Mouse (Mus musculus): ENCODE results near the gene Csrp3.

Gene Csrp3

DNA sequence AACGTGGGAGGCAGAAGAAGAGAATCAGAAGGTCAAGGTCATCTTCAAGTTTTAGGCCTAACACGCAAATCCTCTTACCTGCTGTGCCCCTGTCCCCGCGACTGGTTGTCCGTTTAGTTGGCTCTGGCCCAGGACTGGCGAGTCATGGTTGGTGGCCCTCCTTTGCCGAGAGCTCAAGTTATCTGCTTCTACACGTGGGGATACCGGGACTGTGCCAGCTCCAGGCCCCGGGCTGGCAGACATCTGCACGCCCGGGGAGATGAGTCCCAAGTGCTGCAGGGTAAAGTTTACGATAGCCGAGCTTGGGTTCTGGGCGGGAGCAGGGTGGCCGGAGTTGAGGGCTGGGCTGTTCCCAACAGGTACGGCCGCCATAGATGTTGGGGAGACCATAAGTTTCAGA, 19.7 kb upstream of the Csrp3 start:
- 91% methylated on average over 18 of the region's 18 CpGs for WGBS

DNA sequence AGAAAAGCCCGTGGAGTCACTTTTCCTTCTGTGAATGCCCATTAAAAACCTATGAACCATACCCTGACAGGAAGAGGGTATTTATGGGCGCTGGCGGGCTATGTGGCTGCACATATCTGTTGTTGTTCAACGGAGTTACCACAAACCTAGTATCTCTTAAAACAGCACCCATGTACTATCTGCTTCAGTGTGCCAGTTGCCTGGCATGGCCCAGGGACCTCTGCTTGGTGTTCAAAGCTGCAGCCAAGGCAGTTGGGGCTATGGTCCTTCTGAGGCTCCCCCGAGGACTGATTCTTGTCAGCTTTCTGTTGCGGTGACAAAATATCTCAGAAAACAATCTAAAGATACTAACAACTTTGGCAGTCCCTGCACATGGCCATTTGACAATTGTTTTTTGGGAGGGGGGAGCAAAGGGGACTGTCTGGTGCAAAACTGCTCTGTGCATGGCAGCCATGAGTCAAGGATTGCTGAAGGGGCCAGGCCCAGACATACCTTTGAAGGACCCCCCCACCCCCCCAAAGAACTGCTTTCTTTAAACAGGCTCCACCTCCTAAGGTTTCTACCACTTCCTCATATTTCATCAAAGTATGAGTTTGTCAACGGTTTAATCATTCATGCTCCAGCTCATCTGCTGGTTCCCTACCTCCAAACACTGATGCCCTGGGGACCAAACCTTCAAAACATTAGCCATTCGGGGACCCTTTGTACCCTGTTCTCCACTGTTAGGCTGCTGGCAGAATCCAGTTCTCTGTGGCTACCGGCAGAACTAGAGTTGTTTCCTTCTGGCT, 17.0 kb upstream of the Csrp3 start:
- 93% methylated on average over 9 of the region's 9 CpGs for WGBS

DNA sequence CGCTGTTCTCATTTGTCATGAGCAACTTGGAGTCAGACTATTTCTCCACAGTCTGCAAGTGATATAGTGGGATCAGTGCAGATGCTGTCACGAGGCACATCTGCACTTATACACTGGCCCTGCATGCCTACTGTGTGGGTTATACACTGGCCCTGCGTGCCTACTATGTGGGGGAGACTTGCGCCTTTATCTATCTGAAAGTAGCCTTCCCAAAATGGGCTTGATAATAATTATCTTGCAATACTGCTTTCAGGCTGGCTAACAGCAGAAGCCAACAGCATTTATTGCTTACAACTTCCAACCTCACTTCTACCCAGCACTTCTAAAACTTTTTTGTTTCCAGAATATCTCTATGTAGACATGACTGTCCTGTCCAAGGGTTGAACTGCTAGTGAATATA, 14.0 kb upstream of the Csrp3 start:
- 98% methylated on average over 4 of the region's 4 CpGs for WGBS

DNA sequence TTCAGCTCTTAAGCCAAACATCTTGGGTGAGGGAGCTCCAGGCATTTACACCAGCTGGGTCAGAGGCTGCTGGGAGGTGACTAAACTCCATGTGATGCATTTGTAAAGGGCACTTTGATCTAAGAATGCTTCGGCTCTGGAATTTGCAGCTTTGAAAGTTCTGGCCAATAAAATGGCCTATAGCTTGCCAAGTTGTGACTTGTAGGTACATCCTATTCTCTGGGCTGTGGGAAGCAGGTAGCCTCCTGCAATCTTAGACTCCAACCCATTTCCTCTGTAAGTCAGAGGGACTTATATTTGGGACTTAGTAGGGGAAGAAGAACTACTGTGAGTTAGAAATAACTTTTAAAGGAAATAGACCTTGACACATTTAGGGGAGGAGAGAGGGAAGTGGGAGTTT, 13.1 kb upstream of the Csrp3 start:
- WGBS, result 64% methylated on average over 1 of the region's 1 CpGs

DNA sequence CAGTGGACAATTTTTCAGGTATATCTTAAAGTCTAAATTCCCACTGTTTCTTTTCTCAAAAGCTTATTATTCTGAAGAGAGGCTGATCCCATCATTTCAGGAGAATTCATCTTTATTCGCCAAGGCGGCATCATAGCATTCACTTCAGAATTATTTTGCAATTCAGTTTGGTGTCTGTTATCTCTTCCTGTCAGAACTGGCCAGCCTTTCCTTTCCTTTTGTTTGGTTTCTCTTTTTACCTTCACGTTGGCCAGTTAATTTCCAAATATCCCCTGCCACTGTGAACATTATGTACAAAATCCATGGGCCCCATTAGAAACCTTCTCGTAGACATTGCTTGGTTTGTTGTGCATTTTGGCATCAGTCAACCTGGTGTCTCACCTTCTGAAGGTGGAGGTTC, 11.5 kb upstream of the Csrp3 start:
- WGBS, result 90% methylated on average over 4 of the region's 4 CpGs

DNA sequence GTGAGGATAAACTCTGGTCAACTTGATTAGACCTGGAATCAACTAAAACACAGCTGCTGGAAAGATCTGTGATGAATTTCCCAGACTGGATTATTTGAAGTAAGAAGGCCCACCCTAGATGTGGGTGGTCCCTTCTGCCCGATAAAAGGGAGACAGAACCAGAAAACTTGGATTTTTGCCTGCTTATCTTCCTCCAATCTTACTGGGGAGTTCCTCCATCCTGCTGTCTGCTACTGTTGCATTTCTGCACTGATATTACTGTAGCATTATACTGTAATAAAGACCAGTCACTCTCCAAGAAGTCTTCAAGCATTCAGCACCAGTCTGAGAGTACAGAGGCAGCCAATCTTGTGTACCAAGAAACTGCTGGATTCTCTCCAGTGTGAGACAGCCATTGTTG, 10.4 kb upstream of the Csrp3 start:
- WGBS, result 60% methylated on average over 1 of the region's 1 CpGs

DNA sequence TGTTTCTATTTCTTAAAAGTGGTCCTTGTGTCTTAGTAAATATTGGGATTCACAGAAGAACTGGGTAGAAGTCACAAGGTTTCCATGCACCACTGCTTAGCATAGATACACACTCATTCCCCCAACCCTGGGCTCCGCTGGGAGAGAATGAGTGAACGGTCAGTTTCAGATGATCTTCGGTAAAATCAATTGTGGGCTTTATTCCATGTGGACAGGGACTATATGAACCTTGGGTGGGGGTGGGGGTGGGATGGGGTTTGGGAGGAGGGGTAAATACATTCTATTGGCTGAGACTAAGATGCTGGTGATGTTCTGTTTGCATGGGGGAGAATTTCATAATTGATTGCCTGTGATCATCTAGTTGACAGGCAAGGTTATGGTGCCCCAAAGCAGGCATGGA, 7.6 kb upstream of the Csrp3 start:
- 97% methylated on average over 3 of the region's 3 CpGs for WGBS

DNA sequence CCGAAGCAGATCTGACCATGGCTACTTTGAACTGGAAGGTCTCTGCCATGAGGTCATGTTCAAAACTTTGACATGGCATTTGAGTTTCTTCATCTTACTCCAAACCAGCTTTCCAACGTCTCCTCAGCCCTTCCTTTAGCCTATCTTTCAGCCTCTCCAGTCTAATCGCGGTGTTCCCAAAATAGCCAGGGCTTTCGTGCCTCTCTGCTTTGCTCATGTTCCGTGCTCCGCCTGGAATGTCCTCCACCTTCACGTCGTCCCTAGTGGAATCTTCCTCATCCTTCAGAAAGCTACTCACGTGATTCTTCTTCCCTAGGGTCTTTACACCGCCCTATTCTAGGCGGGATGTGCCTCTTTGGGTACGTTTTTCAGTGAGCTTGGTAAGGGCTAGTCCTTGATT, 5.7 kb upstream of the Csrp3 start:
- WGBS, result 84% methylated on average over 13 of the region's 13 CpGs

DNA sequence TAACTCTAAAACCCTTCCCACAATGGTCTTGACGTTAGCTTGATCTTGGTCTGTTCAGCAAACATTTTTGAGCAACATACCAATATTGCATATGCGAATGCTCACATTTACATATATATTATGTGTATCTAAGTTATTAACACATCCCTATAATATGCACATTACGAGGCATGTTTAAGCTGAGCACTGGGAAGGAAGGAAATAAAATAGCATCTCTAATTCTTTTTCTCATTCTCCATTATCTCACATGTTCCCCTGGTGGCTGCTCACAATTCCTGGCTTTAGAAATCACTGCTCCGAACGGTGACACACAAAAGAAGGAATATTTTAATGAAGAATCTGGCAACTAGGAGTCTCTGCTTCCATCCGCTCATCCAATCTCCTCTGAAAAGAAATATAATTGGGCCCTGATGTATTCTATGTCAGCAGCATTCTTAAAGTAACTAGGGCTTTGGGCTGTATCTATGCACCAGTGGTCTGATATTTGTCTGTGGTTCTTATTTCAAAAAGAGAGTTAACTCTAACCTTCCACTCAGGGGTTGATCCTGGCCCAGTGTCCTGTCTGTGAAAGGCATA, 3.8 kb upstream of the Csrp3 start:
- 79% methylated on average over 6 of the region's 6 CpGs for WGBS

DNA sequence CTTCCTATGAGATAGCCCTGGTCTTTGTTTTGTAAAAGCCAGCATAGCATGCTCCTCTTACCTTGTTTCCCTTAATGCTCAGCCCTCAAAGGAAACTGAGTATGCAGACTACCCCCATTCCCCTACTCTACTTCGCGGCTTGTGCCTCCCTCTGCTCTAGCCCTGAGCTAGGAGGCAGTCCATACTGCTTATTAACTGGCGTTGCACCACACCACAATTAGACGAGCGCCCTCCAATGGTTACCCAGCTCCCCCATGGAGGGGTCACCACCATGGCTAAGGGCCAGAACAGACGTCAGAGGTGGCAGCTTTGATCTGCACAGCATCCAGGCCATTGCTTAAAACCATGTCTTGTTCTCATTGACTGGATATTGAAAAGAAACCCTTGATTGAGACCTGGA, 1.1 kb downstream of the Csrp3 start:
- WGBS, result 62% methylated on average over 6 of the region's 6 CpGs

DNA sequence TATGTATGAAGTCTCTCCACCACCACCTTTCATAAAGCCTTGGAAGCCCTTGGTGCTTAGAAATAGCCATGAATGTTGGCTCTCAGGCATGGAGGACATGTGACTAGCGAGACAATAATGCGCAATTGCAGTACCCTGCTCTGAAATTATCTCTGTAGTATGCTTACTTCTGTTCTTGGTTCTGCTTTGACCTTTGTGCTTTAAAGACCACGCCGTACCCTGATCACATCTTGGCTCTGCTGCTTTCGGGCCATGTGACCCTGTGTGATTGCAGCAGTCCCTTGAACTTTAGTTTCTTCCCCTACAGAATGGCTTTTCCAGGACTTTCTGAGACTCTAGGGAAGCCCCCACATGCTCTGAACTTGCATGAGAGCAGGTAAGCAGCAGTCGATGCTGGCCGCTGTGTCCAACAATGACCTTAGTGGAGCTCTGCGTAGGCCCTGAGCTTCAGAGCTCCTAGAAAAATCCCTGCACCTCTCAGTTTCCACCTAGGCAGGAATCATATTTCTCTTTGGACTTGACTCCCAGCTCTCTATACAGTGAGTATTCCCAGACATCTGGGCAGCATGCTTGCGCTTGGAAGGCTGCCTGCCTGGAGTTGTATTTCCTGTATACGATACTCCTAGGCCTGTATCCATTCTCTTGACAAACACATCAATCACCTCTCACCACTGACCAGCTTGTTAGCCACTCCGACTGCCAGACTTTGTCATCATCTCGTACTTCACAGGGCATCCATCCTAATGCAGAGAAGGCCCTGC, 2.4 kb downstream of the Csrp3 start:
- WGBS, result 94% methylated on average over 12 of the region's 12 CpGs

DNA sequence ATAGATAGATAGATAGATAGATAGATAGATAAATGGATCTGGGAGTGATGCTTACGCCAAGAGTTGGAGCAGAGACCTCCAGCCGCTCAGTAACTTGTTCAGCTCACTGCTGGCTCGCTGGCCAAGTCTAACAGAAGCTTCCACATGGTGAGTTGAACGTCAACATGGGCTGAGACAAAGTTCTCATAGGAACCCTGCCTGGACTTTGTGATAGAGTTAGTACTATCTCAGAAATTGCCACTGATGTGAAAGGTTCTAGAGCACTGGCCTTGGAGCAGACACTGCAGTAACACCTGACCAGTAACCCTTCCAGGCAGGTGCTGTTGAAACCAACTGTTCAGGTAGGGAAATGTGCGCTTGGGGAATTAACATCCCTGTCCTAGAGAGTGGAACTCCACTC, 4.3 kb downstream of the Csrp3 start:
- 89% methylated on average over 5 of the region's 5 CpGs for WGBS

DNA sequence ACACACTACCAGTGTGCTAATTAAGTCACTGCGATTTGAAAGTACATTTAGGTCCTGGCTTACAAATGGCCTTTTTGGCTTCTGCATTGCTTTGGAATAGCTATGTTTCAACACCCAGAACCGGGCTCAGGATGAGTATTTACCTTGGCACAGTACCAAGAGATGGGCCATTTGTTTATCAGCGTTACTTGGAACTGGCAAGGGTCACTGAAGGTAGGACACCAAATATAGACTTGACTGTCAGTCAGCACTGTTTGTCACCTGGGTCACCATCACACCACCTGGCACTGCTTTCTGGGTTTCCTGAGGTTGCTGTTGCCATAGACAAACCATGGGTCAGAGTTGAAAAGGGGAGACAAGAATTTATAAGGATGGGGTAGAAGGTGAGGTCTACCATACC, 5.5 kb downstream of the Csrp3 start:
- 73% methylated on average over 3 of the region's 3 CpGs for WGBS

DNA sequence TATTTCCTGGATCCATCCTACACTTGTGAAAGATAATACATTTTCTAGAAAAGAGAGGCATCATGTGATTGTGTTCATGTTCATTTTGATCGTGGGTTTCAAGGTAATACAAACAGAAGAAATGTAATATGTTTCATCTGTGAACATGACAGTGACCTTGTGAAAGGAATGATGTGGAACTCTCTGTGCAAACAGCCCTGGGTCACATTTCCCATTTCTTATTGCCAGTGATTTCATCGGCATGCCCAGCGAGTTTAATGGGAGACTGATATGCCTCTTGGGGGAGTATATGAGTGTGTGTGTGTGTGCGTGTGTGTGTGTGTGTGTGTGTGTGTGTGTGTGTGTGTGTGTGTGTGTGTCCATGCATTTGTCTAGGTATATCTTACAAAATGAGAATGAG, 6.3 kb downstream of the Csrp3 start:
- 91% methylated on average over 4 of the region's 4 CpGs for WGBS

DNA sequence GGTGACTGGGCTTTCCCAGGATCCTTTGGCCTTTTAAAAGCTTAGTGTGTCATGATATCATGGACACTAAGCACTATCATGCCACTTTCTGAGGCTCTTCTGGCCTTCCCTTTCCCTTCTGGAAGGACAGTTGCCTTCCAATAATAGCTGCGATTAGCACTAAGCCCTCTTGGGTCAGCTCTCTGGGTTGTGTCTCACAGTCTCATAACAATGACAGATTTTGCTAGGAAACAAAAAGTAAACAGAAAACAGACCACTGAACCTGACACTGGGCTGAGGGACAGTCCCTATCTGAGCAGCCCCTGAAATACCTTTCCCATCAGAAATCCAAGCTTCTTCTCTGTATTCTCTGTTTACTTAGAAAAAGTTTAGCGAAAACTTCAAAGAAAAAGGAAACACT, 7.3 kb downstream of the Csrp3 start:
- 79% methylated on average over 2 of the region's 2 CpGs for WGBS

DNA sequence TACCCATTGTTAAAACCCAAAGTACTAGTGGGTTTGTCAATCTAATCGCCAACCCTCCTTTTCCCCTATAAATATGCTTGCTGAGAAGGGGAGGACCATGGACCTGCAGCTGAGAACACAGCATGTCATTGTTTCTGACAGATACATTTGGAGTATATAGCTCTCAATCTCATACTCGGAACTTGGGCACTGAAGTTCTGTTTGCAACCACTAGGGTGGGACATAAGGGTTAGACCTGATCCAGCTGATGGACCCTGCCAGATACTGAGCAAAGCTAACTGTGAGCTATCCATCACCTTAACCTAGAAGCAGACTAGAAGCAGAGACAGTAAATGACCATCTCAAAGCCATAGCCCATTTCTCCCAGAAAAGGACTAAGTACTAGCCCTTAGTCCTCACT, 9.4 kb downstream of the Csrp3 start:
- WGBS, result 71% methylated on average over 2 of the region's 2 CpGs

DNA sequence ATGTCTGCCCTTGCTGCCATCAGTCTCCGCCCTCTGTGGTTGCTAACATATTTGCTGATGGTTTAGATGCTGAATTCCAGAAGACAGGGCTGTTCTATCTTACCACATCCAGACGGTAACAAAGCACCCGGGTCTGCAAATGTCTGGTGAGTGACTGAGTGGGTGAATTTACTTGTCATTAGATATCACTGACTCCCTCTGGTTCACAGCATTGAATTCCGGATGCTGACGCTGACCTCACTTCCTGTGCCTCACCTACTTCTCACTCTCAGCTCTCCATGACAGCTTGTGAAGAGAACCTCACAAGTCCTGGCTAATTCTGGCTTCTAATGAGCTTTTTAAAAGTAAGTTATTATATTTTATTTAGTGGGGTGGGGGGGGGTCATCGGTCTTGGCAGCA, 10.9 kb downstream of the Csrp3 start:
- 78% methylated on average over 6 of the region's 6 CpGs for WGBS

DNA sequence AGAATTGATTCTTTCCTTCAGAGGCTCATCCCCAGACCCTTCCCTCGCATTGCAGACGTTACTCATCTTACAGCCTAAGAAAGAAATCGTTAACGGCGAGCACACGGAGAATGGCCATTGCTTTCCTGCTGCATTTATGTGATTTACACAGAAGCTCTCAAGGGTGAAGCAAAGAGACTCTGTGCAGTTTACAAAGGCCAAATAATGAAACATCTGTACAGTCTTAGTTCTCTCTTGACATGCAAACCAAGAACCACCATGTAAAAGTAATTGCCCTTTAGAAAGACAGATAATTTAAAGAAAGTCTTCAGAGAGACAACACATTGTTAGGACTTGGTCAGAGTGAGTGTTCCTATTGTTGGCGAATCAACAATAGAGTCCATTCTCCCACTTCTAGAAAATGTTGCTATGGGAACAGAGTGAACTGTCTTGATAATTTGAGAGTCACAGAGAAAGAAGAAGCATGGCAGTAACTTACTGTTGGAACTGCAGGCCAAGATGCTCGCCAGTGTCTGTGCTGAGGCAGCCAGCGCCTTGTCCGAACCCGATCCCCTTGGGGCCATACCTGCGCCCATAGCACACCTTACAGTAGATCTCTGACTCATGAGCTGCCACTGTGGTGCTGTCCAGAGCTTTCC, 12.7 kb downstream of the Csrp3 start:
- 63% methylated on average over 12 of the region's 12 CpGs for WGBS

DNA sequence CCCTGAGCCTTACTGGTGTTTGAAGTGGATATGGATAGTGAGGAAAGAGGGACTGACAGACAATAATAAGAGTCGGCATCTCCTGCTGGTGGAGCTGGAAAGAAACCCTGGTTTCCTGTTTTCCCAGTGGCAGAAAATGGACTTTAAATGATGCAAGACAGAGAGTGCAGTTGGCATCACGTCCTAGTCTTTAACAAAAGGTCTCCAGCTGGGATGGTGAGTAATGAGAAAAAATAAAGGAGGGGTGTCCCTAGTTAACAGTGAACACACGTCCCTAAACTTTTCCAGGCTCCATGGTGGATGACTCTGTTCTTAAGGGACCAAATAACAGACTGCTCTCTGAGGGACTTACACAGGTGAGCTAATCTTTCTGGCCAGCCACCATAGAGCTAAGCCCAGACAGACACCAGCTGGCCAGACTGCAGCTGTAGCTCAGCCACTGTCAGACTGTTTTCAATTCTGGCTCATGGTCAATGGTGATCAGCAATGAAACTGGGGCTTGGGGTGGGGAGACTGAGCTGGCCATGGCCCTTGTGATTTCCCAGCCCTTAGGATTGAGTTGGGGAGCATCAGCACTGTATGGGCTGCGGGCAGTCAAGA, 13.4 kb downstream of the Csrp3 start:
- WGBS, result 46% methylated on average over 4 of the region's 4 CpGs

DNA sequence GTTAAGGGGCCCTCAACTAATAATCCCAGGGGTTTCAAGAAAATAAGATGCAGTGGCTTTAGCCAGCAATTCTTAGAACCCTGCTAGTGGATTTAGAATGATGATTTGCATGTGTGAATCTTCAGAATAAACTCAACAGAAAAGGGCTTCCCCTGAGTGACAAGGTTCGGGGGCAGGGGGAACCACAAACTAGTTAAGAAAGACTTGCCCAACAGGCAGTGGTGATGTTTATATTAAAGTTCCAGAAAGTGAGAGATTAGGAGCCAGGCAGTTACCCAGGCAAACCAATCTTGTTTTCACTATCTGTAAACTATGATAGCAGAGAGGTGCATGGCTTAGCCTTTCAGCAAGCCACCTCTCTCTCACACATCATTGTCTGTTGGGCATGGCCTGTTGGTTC, 15.1 kb downstream of the Csrp3 start:
- WGBS, result 93% methylated on average over 1 of the region's 1 CpGs

DNA sequence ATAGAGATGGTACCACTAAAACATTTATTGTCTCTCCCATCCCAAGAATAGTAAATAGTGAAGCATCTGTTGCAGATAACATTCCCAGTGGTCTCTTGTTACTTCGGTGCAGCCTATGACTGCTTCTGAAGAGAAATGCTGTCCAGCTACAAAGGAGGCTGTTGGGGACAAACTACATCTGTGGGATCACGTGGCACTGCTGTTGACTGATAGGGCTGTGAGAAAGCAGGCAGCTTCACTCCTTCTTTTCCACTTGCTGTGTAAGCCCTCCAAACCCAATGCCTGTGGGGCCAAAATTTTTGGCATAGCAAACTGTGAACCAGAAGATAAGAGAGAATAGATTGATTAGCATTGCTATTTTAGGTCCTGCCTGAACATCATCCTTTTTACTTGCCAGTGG, 17.4 kb downstream of the Csrp3 start:
- 39% methylated on average over 2 of the region's 2 CpGs for WGBS
